Mouse (Mus musculus): ENCODE results near the gene Galntl6.
A peak's percentile ranks its signal among the peaks of the same experiment; 100 is the strongest.

Gene Galntl6

GRCm38 (mm10) chr8:58253620-58254019 lies 658.8 kb downstream of the Galntl6 start:
- DNase-seq, result no peak

GRCm38 (mm10) chr8:58244830-58245229 lies 667.6 kb downstream of the Galntl6 start:
- DNase-seq, result no peak

GRCm38 (mm10) chr8:58234220-58234619 lies 678.2 kb downstream of the Galntl6 start:
- peak; percentile 5 for DNase-seq

GRCm38 (mm10) chr8:58228725-58229124 lies 683.7 kb downstream of the Galntl6 start:
- DNase-seq, result no peak

GRCm38 (mm10) chr8:58217885-58218284 lies 694.6 kb downstream of the Galntl6 start:
- DNase-seq, result peak; percentile 74

GRCm38 (mm10) chr8:58189694-58190093 lies 722.7 kb downstream of the Galntl6 start:
- no peak for DNase-seq

GRCm38 (mm10) chr8:58146961-58147360 lies 765.5 kb downstream of the Galntl6 start:
- DNase-seq, result peak; percentile 59

GRCm38 (mm10) chr8:58086733-58087132 lies 825.7 kb downstream of the Galntl6 start:
- DNase-seq, result no peak

GRCm38 (mm10) chr8:58084931-58085330 lies 827.5 kb downstream of the Galntl6 start:
- no peak for DNase-seq

- DNase-seq, result no peak
Observed at GRCm38 (mm10) chr8:58081715-58082114, 830.7 kb downstream of the Galntl6 start.

- no peak for DNase-seq
Observed at GRCm38 (mm10) chr8:58074611-58075010, 837.8 kb downstream of the Galntl6 start.

- no peak for DNase-seq
Observed at GRCm38 (mm10) chr8:58073733-58074132, 838.7 kb downstream of the Galntl6 start.

GRCm38 (mm10) chr8:58032271-58032670 lies 880.2 kb downstream of the Galntl6 start:
- no peak for DNase-seq

- no peak for DNase-seq
Observed at GRCm38 (mm10) chr8:58025558-58025957, 886.9 kb downstream of the Galntl6 start.

GRCm38 (mm10) chr8:58025094-58025493 lies 887.3 kb downstream of the Galntl6 start:
- no peak for DNase-seq

- DNase-seq, result no peak
Observed at GRCm38 (mm10) chr8:58023426-58024176, 888.8 kb downstream of the Galntl6 start.

- DNase-seq, result peak; percentile 53
Observed at GRCm38 (mm10) chr8:57989428-57990171, 922.8 kb downstream of the Galntl6 start.

- no peak for DNase-seq
Observed at GRCm38 (mm10) chr8:57977372-57977771, 935.1 kb downstream of the Galntl6 start.

GRCm38 (mm10) chr8:57974093-57974492 lies 938.3 kb downstream of the Galntl6 start:
- DNase-seq, result no peak

- no peak for DNase-seq
Observed at GRCm38 (mm10) chr8:57972832-57973231, 939.6 kb downstream of the Galntl6 start.

- peak; percentile 27 for DNase-seq
Observed at GRCm38 (mm10) chr8:57966676-57967075, 945.8 kb downstream of the Galntl6 start.

- no peak for DNase-seq
Observed at GRCm38 (mm10) chr8:57965508-57965907, 946.9 kb downstream of the Galntl6 start.

- DNase-seq, result peak; percentile 23
Observed at GRCm38 (mm10) chr8:57962286-57963110, 949.9 kb downstream of the Galntl6 start.
